In genomic region chr8:121899180-121900044, GRCm38 (mm10) we compare ENCODE assay signal across 8 mouse cellular contexts. TPM values are rescaled to one million over a fixed set of nuclear protein-coding genes. Genes with fewer than 3 reads are reported as not detected.
DNase-seq lines count a peak whose midpoint lies in the region; ATAC-seq and TF ChIP-seq lines count a peak whose summit lies in the region.

No protein-coding gene starts in this region.

- no peaks in the 10 kb centered on the region for H3K27me3 ChIP-seq in heart, embryonic 14.5 days (ENCODE audit: control insufficient read depth, insufficient read depth, low read length)
- H3K27me3 ChIP-seq in hindbrain, embryonic 16.5 days (replicated peaks; ENCODE audit: control insufficient read depth, insufficient read depth, low read length) = no peaks in the 10 kb centered on the region
- H3K27me3 ChIP-seq in midbrain, postnatal 0 days (ENCODE audit: insufficient read depth, low read length) = no peaks in the 10 kb centered on the region

- ATAC-seq in heart, embryonic 14.5 days (ENCODE audit: insufficient number of reproducible peaks, insufficient read depth, low FRiP score, low read depth) = no peak
- 0 out of 2 replicates have a peak, but pooled peaks have one; percentile 15 for ATAC-seq in common myeloid progenitor, adult 5-6 weeks (replicated peaks; ENCODE audit: low read depth, poor library complexity, severe bottlenecking)
- ATAC-seq in hindbrain, embryonic 16.5 days = no peak
- ATAC-seq in midbrain, postnatal 0 days (ENCODE audit: low FRiP score) = no peak
- ATAC-seq in monocyte, adult 5-6 weeks (replicated peaks; ENCODE audit: insufficient number of reproducible peaks, low FRiP score, low TSS enrichment, poor library complexity, severe bottlenecking) = no peak

- no peak overlapping the region for H3K4me3 ChIP-seq in heart, embryonic 14.5 days (ENCODE audit: control insufficient read depth in 1 of 2, insufficient read depth in 1 of 2, low read depth in 1 of 2, low read length in 2 of 2)
- H3K4me3 ChIP-seq in hindbrain, embryonic 16.5 days (ENCODE audit: low read length) = no peak overlapping the region
- H3K4me3 ChIP-seq in midbrain, postnatal 0 days (ENCODE audit: low read depth, low read length) = no peak overlapping the region

- peak overlapping the region; percentile 4; the same call in 1 of the 2 replicates for H3K4me2 ChIP-seq in heart, embryonic 14.5 days (ENCODE audit: low read length)
- H3K4me2 ChIP-seq in hindbrain, embryonic 16.5 days (ENCODE audit: low read length) = peak overlapping the region; percentile 2; the same call in 1 of the 2 replicates
- H3K4me2 ChIP-seq in midbrain, postnatal 0 days (ENCODE audit: low read depth, low read length, poor library complexity, severe bottlenecking) = peak overlapping the region; percentile 29; the same call in 1 of the 2 replicates

- no peak overlapping the region; the same call in 1 of the 2 replicates for H3K9ac ChIP-seq in heart, embryonic 14.5 days (ENCODE audit: low read length)
- H3K9ac ChIP-seq in hindbrain, embryonic 16.5 days (ENCODE audit: low read depth, low read length) = peak overlapping the region; percentile 29; the same call in 1 of the 2 replicates
- no peak overlapping the region; the same call in 1 of the 2 replicates for H3K9ac ChIP-seq in midbrain, postnatal 0 days (replicated peaks; ENCODE audit: low read length, poor library complexity, severe bottlenecking)

- DNase-seq in heart, adult 18-20 months = no peak
- no peak for DNase-seq in midbrain, postnatal 0 days (ENCODE audit: low spot score)
- DNase-seq in B cell, adult 2 months = no peak
- no peak for DNase-seq in urinary bladder, postnatal 10 days (ENCODE audit: low spot score)

- H3K4me1 ChIP-seq in heart, embryonic 14.5 days (ENCODE audit: control insufficient read depth in 2 of 2, insufficient read depth in 2 of 2, low read length in 2 of 2) = peaks cover 37 to 48% of the 10 kb centered on the region in 2 experiments
- H3K4me1 ChIP-seq in hindbrain, embryonic 16.5 days (ENCODE audit: control insufficient read depth, insufficient read depth, low read depth, low read length) = peaks cover 36% of the 10 kb centered on the region
- H3K4me1 ChIP-seq in midbrain, postnatal 0 days (ENCODE audit: insufficient read depth, low read length) = peaks cover 13% of the 10 kb centered on the region; the same call in 1 of the 2 replicates

- H3K27ac ChIP-seq in heart, embryonic 14.5 days (replicated peaks in 1 of 2; ENCODE audit: control insufficient read depth in 1 of 2, insufficient read depth in 1 of 2, low read depth in 2 of 2, low read length in 2 of 2) = no peak overlapping the region; a peak in 1 of 4 replicates
- 0 out of 2 replicates have a peak overlapping the region, but pooled peaks have one; percentile 48 for H3K27ac ChIP-seq in hindbrain, embryonic 16.5 days (ENCODE audit: low read depth, low read length)
- H3K27ac ChIP-seq in midbrain, postnatal 0 days (ENCODE audit: low read depth, low read length) = no peak overlapping the region; the same call in 1 of the 2 replicates

- no peaks in the 10 kb centered on the region for H3K9me3 ChIP-seq in heart, embryonic 14.5 days (ENCODE audit: control insufficient read depth, low read length)
- no peaks in the 10 kb centered on the region for H3K9me3 ChIP-seq in hindbrain, embryonic 16.5 days (ENCODE audit: control insufficient read depth, low read length)
- no peaks in the 10 kb centered on the region for H3K9me3 ChIP-seq in midbrain, postnatal 0 days (ENCODE audit: low read length)

- WGBS in heart, embryonic 14.5 days = 81% methylated on average over 18 of the region's 18 CpGs
- WGBS in hindbrain, embryonic 16.5 days = 74% methylated on average over 18 of the region's 18 CpGs
- 57% methylated on average over 18 of the region's 18 CpGs for WGBS in midbrain, postnatal 0 days

- TF ChIP-seq CTCF in midbrain, postnatal 0 days (IDR thresholded peaks at IDR 0.05) = no peak

- peaks cover 16% of the 10 kb centered on the region for H3K36me3 ChIP-seq in heart, embryonic 14.5 days (ENCODE audit: control insufficient read depth, insufficient read depth, low read length)
- H3K36me3 ChIP-seq in hindbrain, embryonic 16.5 days (ENCODE audit: control insufficient read depth, insufficient read depth, low read length) = no peaks in the 10 kb centered on the region
- H3K36me3 ChIP-seq in midbrain, postnatal 0 days (ENCODE audit: insufficient read depth, low read length) = peaks cover 13% of the 10 kb centered on the region; the same call in 1 of the 2 replicates

RNA-seq across cellular contexts. Expression of gene Slc7a5, which starts 8.1 kb away (rescaled TPM):
- 18.7 and 18.8 TPM in 2 replicates for polyA plus RNA-seq in heart, embryonic 14.5 days (2014; fragmentation: Nextera tagmentation; extraction: Ambion mirVana)
- total RNA-seq in heart, adult 18-20 months (2021) = 1 to 10 TPM; 4.1 to 4.8 TPM
- total RNA-seq in common myeloid progenitor, adult 5-6 weeks (2017) = 27.6 and 44.5 TPM in 2 replicates
- polyA plus RNA-seq in hindbrain, embryonic 16.5 days (2015; fragmentation: Nextera tagmentation; extraction: Ambion mirVana) = 44.9 and 57.8 TPM in 2 replicates
- 111 and 115 TPM in 2 replicates for total RNA-seq in midbrain, postnatal 0 days (2014; rRNA removed)
- 64.5 and 65.2 TPM in 2 replicates for polyA plus RNA-seq in midbrain, postnatal 0 days (2015; fragmentation: Nextera tagmentation; extraction: Ambion mirVana)
- 3.1 to 5.1 TPM (median 4.9 TPM) in 3 replicates for total RNA-seq in monocyte, adult 5-6 weeks (2017)

RNA-seq across cellular contexts. Expression of gene Car5a, which starts 45.3 kb away (rescaled TPM):
- polyA plus RNA-seq in heart, embryonic 14.5 days (2014; fragmentation: Nextera tagmentation; extraction: Ambion mirVana) = not detected in 2 replicates
- total RNA-seq in heart, adult 18-20 months (2021) = not detected
- total RNA-seq in common myeloid progenitor, adult 5-6 weeks (2017) = not detected in 2 replicates
- polyA plus RNA-seq in hindbrain, embryonic 16.5 days (2015; fragmentation: Nextera tagmentation; extraction: Ambion mirVana) = 0.25 and 0.40 TPM in 2 replicates
- total RNA-seq in midbrain, postnatal 0 days (2014; rRNA removed) = 0.19 TPM in 1 of 2 replicates, not detected in the other
- polyA plus RNA-seq in midbrain, postnatal 0 days (2015; fragmentation: Nextera tagmentation; extraction: Ambion mirVana) = 0.17 and 0.22 TPM in 2 replicates
- not detected in 3 replicates for total RNA-seq in monocyte, adult 5-6 weeks (2017)

RNA-seq across cellular contexts. Expression of gene Banp, which starts 50.1 kb away (rescaled TPM):
- 21.2 and 24.8 TPM in 2 replicates for polyA plus RNA-seq in heart, embryonic 14.5 days (2014; fragmentation: Nextera tagmentation; extraction: Ambion mirVana)
- total RNA-seq in heart, adult 18-20 months (2021) = 10 to 100 TPM; 30.4 to 35.6 TPM
- total RNA-seq in common myeloid progenitor, adult 5-6 weeks (2017) = 13.4 and 25.0 TPM in 2 replicates
- 49.9 and 54.9 TPM in 2 replicates for polyA plus RNA-seq in hindbrain, embryonic 16.5 days (2015; fragmentation: Nextera tagmentation; extraction: Ambion mirVana)
- total RNA-seq in midbrain, postnatal 0 days (2014; rRNA removed) = 37.1 and 51.6 TPM in 2 replicates
- 22.4 and 24.8 TPM in 2 replicates for polyA plus RNA-seq in midbrain, postnatal 0 days (2015; fragmentation: Nextera tagmentation; extraction: Ambion mirVana)
- total RNA-seq in monocyte, adult 5-6 weeks (2017) = 23.5 to 63.3 TPM (median 27.5 TPM) in 3 replicates
